Mouse (Mus musculus): ENCODE measurements around the gene Pibf1. TPM values are rescaled to one million over a fixed set of nuclear protein-coding genes. Genes with fewer than 3 reads are reported as not detected.

The Pibf1 gene
- total RNA-seq, 2 experiments from 2014 or later: 13.0 to 13.9 TPM

DNA sequence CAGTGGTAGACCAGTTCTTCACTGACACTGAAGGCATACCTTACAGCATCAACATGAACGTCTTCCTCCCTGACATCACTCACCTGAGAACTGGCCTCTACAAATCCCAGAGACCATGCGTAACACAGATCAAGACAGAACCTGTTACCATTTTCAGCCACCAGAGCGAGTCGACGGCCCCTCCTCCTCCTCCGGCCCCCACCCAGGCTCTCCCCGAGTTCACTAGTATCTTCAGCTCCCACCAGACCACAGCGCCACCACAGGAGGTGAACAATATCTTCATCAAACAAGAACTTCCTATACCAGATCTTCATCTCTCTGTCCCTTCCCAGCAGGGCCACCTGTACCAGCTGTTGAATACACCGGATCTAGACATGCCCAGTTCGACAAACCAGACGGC lies 202.2 kb downstream of the Pibf1 start:
- intact Hi-C loops (cut with DNase I): no loop called here
- no peak for DNase-seq (ENCODE audit: low spot score in 2 of 2)

Other genes with a start within 250 kb of the Pibf1 start
- 1 to 10 TPM; 1.1 to 1.3 TPM for gene Rpl36a-ps1, start 105.1 kb upstream of the Pibf1 start, total RNA-seq (2021)
- gene Mzt1, start 53.3 kb upstream of the Pibf1 start, total RNA-seq (2021): 10 to 100 TPM; 46.3 to 48.3 TPM
- gene Bora, start 53.2 kb upstream of the Pibf1 start, total RNA-seq (2021): 1 to 10 TPM; 2.1 to 2.7 TPM
- 10 to 100 TPM; 13.4 to 17.9 TPM for gene Dis3, start 346 bp downstream of the Pibf1 start, total RNA-seq (2021)
- gene Klf5, start 199.3 kb downstream of the Pibf1 start, total RNA-seq (2021): 10 to 100 TPM; 13.6 to 16.3 TPM